Mouse (Mus musculus): ENCODE measurements at regions not wholly inside any gene's neighbourhood (a gene's known extent, or its start where the extent isn't known, plus 50 kb on each side); places are given as distances from the start of the nearest gene placed in this dataset.

GRCm38 (mm10) chr16:8351424-8351823 is 73.5 kb downstream of the Tmem114 start:
- no peak for ATAC-seq
- WGBS = 69% methylated on average over 4 of the region's 4 CpGs
- Histone ChIP-seq H3K9me3 (0 out of 2 replicates have a peak, but pooled peaks cover 4% of the 10 kb centered on the region), H3K4me1 (replicated peaks) (no peaks in the 10 kb centered on the region), H3K27ac (no peak overlapping the region), H3K4me3 (replicated peaks) (no peak overlapping the region), H3K36me3 (no peaks in the 10 kb centered on the region), H3K27me3 (no peaks in the 10 kb centered on the region), H3K4me2 (replicated peaks) (no peak overlapping the region), H3K9ac (replicated peaks) (no peak overlapping the region)

GRCm38 (mm10) chr16:8349148-8349547 is 75.8 kb downstream of the Tmem114 start:
- Histone ChIP-seq H3K4me3 (replicated peaks) (no peak overlapping the region), H3K36me3 (no peaks in the 10 kb centered on the region), H3K9me3 (no peaks in the 10 kb centered on the region), H3K4me1 (replicated peaks) (no peaks in the 10 kb centered on the region), H3K27ac (no peak overlapping the region), H3K4me2 (replicated peaks) (no peak overlapping the region), H3K27me3 (no peaks in the 10 kb centered on the region), H3K9ac (replicated peaks) (no peak overlapping the region)
- WGBS = 86% methylated on average over 3 of the region's 3 CpGs
- ATAC-seq = no peak

DNA sequence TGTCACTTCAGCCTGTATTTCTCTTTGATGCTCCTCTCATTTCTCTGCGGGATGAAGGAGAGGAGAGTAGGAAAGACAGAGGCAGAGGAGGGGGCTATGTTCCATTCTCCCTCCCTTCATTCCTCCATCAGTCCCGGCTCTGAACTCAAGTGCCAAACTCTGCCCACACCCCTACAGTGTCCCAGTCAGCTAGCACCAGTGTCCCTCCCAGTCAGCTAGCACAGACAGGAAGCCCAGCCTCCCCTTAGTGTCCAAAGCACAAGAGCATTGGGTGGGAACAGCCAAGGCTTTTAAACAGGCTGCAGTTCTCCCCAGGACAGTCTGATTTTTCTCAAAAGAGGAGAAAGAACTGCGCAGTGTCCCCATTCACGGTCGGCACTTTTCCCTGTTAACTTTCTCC is 76.3 kb downstream of the Tmem114 start:
- no peaks in the 10 kb centered on the region for H3K4me1 ChIP-seq (replicated peaks)
- WGBS = 73% methylated on average over 5 of the region's 5 CpGs
- H3K9me3 ChIP-seq = no peaks in the 10 kb centered on the region
- ATAC-seq = no peak
- H3K4me3 ChIP-seq (replicated peaks) = no peak overlapping the region
- H3K36me3 ChIP-seq = no peaks in the 10 kb centered on the region
- H3K4me2 ChIP-seq (replicated peaks) = no peak overlapping the region
- no peaks in the 10 kb centered on the region for H3K27me3 ChIP-seq
- no peak overlapping the region for H3K9ac ChIP-seq (replicated peaks)
- H3K27ac ChIP-seq = no peak overlapping the region

DNA sequence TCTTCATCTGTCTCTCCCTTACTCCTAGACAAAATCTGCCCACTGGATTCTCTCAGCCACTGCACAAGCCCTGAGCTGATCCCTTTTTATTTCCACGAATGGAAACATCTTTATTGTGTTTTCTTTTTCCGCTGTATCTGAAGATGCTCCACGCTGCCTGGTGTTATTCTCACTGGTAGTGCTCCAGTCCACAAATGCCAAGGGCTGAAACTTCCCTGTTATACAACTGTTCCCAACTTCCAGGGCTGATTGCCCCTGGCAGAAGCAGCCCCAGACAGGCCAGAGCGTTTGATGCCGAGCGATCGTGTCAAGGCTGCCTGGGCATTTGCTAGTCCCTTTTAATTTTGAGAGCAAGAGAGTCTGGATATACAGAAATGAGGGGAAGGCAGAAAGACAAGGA is 79.7 kb downstream of the Tmem114 start:
- Histone ChIP-seq H3K27ac (no peak overlapping the region), H3K9ac (replicated peaks) (no peak overlapping the region), H3K4me3 (replicated peaks) (no peak overlapping the region), H3K27me3 (no peaks in the 10 kb centered on the region), H3K4me1 (replicated peaks) (no peaks in the 10 kb centered on the region), H3K4me2 (replicated peaks) (no peak overlapping the region), H3K9me3 (no peaks in the 10 kb centered on the region), H3K36me3 (no peaks in the 10 kb centered on the region)
- no peak for ATAC-seq
- WGBS = 90% methylated on average over 7 of the region's 7 CpGs

DNA sequence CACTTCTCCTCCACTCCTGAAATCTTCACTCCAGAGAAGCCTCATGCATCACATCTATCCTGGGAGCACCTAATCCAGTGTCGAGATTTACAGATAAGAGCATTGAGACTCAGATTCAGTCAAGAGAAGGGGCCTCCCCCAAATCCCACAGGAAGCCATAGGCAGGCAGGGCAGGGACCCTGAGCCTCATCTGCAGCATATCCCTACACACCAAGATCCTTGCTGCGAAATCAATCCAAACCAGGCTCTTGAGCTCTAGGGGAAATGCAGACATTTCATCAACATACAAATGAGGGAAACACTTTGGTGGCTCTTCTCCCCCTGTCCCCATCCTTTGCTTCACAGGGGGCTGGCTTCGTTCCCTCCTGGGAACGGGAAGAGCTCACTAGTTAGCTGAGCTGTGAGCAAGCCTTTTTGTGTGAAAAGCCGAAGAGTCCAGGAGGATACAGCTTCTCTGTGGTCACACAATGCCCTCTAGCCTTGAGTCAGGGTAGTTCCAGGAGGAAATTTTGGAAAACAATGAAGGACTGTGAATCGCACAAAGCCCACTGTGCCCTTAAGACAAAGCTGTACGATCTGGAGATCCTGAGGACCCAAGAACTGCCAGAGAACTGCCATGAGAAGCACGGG is 91.7 kb downstream of the Tmem114 start:
- H3K4me3 ChIP-seq (replicated peaks) = no peak overlapping the region
- H3K36me3 ChIP-seq = no peaks in the 10 kb centered on the region
- H3K9me3 ChIP-seq = no peaks in the 10 kb centered on the region
- peak overlapping the region; percentile 31 for H3K4me2 ChIP-seq (replicated peaks)
- peak; percentile 83 for ATAC-seq
- 0 out of 2 replicates have a peak overlapping the region, but pooled peaks have one; percentile 28 for H3K9ac ChIP-seq (replicated peaks)
- 15% methylated on average over 8 of the region's 8 CpGs for WGBS
- H3K27ac ChIP-seq = peak overlapping the region; percentile 19; the same call in 1 of the 2 replicates
- peaks cover 14% of the 10 kb centered on the region for H3K4me1 ChIP-seq (replicated peaks)
- no peaks in the 10 kb centered on the region for H3K27me3 ChIP-seq

GRCm38 (mm10) chr16:8311996-8312395 is 112.9 kb downstream of the Tmem114 start:
- Histone ChIP-seq H3K4me3 (replicated peaks) (no peak overlapping the region), H3K36me3 (no peaks in the 10 kb centered on the region), H3K27ac (no peak overlapping the region), H3K4me2 (replicated peaks) (no peak overlapping the region), H3K9me3 (no peaks in the 10 kb centered on the region), H3K27me3 (no peaks in the 10 kb centered on the region), H3K4me1 (replicated peaks) (no peaks in the 10 kb centered on the region), H3K9ac (replicated peaks) (no peak overlapping the region)
- 60% methylated on average over 7 of the region's 7 CpGs for WGBS
- peak; percentile 50; the same call in 1 of the 2 replicates for ATAC-seq

DNA sequence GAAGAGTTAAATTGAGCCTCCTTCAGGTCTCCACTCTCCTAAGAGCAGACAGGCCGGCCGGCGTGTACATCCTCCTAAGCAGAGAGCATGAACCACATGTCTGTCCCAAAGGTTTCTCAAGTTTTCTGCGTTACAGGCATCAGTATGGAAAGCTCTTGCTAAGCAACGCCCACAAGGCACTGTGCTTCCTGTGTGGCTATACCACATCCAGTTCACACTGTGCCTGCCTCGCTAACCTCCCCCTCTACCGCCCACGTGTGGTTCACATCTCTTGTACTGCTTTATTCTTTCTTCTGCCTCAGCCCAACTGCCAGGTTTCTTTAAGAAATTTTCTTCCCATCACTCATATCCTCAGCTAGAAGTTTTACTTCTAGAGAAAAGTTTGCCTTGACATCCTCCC is 118.5 kb downstream of the Tmem114 start:
- Histone ChIP-seq H3K9me3 (no peaks in the 10 kb centered on the region), H3K9ac (replicated peaks) (no peak overlapping the region), H3K27me3 (no peaks in the 10 kb centered on the region), H3K4me3 (replicated peaks) (no peak overlapping the region), H3K4me1 (replicated peaks) (0 out of 2 replicates have a peak, but pooled peaks cover 4% of the 10 kb centered on the region), H3K27ac (no peak overlapping the region), H3K4me2 (replicated peaks) (no peak overlapping the region), H3K36me3 (no peaks in the 10 kb centered on the region)
- ATAC-seq = no peak
- WGBS = 80% methylated on average over 8 of the region's 8 CpGs
